Mouse (Mus musculus) cerebellum, postnatal 4 days (tissue): Measurements from ENCODE around the gene Gins2.

ENCODE experiments used
- DNase-seq, 2 experiments: peaks; one replicate each; pipeline ENCODE4 v3.0.0; 2022; ENCODE audit warnings: low spot score in 2 of 2, mixed read lengths in 1 of 2

The Gins2 gene

GRCm38 (mm10) chr8:120602672-120603071, 13.6 kb upstream of the Gins2 start:
- DNase-seq, result no peak

GRCm38 (mm10) chr8:120599504-120599903, 10.4 kb upstream of the Gins2 start:
- peak; percentile 64 to 89 for DNase-seq

- peak in 1 of 2 experiments; percentile 67 for DNase-seq
Measured at GRCm38 (mm10) chr8:120598579-120598978, 9.5 kb upstream of the Gins2 start.

- DNase-seq, result peak in 1 of 2 experiments; percentile 67
Measured at GRCm38 (mm10) chr8:120595963-120596362, 6.9 kb upstream of the Gins2 start.

GRCm38 (mm10) chr8:120594571-120594970, 5.5 kb upstream of the Gins2 start:
- DNase-seq, result no peak

- no peak for DNase-seq
Measured at GRCm38 (mm10) chr8:120591587-120592292, 2.6 kb upstream of the Gins2 start.

- no peak for DNase-seq
Measured at GRCm38 (mm10) chr8:120589921-120590320, 817 bp upstream of the Gins2 start.

GRCm38 (mm10) chr8:120585521-120585920, 3.6 kb downstream of the Gins2 start:
- DNase-seq, result no peak

- peak in 1 of 2 experiments; percentile 56 for DNase-seq
Measured at GRCm38 (mm10) chr8:120581811-120582210, 7.3 kb downstream of the Gins2 start.

GRCm38 (mm10) chr8:120581329-120581728, 7.8 kb downstream of the Gins2 start:
- no peak for DNase-seq

- no peak for DNase-seq
Measured at GRCm38 (mm10) chr8:120580336-120581000, 8.6 kb downstream of the Gins2 start.

GRCm38 (mm10) chr8:120577821-120578220, 11.3 kb downstream of the Gins2 start:
- no peak for DNase-seq

- DNase-seq, result no peak
Measured at GRCm38 (mm10) chr8:120575801-120576200, 13.3 kb downstream of the Gins2 start.

GRCm38 (mm10) chr8:120574941-120575340, 14.2 kb downstream of the Gins2 start:
- no peak for DNase-seq

- DNase-seq, result no peak
Measured at GRCm38 (mm10) chr8:120573866-120574265, 15.2 kb downstream of the Gins2 start.

GRCm38 (mm10) chr8:120572534-120572933, 16.6 kb downstream of the Gins2 start:
- DNase-seq, result no peak

- DNase-seq, result no peak
Measured at GRCm38 (mm10) chr8:120571561-120571960, 17.5 kb downstream of the Gins2 start.

- DNase-seq, result peak; percentile 79 to 86
Measured at GRCm38 (mm10) chr8:120569939-120570715, 19.0 kb downstream of the Gins2 start.

GRCm38 (mm10) chr8:120569123-120569522, 20.0 kb downstream of the Gins2 start:
- no peak for DNase-seq

GRCm38 (mm10) chr8:120568164-120568798, 20.8 kb downstream of the Gins2 start:
- no peak for DNase-seq

- DNase-seq, result no peak
Measured at GRCm38 (mm10) chr8:120567731-120568130, 21.4 kb downstream of the Gins2 start.

- DNase-seq, result no peak
Measured at GRCm38 (mm10) chr8:120566681-120567080, 22.4 kb downstream of the Gins2 start.
